ENCODE assay signal across 17 mouse cellular contexts in the genomic region with DNA sequence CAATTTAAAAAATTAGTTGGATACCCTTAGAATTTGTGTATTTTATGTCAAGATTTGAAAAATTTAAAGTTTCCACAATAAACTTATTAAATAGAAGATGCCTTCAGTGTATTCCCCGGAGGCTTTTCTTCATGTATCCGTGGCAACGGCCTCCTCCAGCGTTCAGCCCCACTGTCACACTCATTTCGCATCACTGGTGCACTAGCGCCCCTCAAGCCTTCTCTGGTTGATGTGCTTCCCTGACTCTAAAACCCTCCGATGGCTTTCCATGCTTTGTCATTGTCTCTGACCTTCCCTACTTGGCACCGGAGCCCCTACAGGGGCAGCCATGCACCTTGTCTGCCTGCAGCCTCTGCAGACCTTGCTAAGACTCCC.
DNase-seq lines count a peak whose midpoint lies in the region; ATAC-seq lines count a peak whose summit lies in the region.
"Had no signal": no experiment of that assay in that cellular context is flagged by ENCODE, and none has a peak within 500 bp of the region (broad histone marks: within the 10 kb centered on the region; RNA-seq: fewer than 3 reads in every experiment).

No protein-coding gene starts in this region.

- H3K4me2 ChIP-seq in midbrain, embryonic 15.5 days = no peak overlapping the region
- no peak overlapping the region for H3K4me2 ChIP-seq in midbrain, embryonic 11.5 days
- no peak overlapping the region for H3K4me2 ChIP-seq in hindbrain, embryonic 16.5 days (ENCODE audit: low read length)
- H3K4me2 ChIP-seq: heart, embryonic 13.5 days; midbrain, embryonic 12.5 days; neural tube, embryonic 13.5 days had no signal

- no peak overlapping the region for H3K27ac ChIP-seq in midbrain, embryonic 15.5 days
- no peak overlapping the region for H3K27ac ChIP-seq in midbrain, embryonic 11.5 days (ENCODE audit: low read depth, low read length)
- H3K27ac ChIP-seq in hindbrain, embryonic 16.5 days (ENCODE audit: low read depth, low read length) = no peak overlapping the region
- H3K27ac ChIP-seq: kidney, postnatal 0 days; midbrain, embryonic 12.5 days; neural tube, embryonic 13.5 days had no signal

- no peaks in the 10 kb centered on the region for H3K27me3 ChIP-seq in midbrain, embryonic 15.5 days (replicated peaks)
- H3K27me3 ChIP-seq in midbrain, embryonic 11.5 days (ENCODE audit: control insufficient read depth, insufficient read depth, low read length) = no peaks in the 10 kb centered on the region
- H3K27me3 ChIP-seq in hindbrain, embryonic 16.5 days (replicated peaks; ENCODE audit: control insufficient read depth, insufficient read depth, low read length) = no peaks in the 10 kb centered on the region
- H3K27me3 ChIP-seq: heart, embryonic 13.5 days; midbrain, embryonic 12.5 days; neural tube, embryonic 13.5 days had no signal

- DNase-seq in heart, adult 11 months = peak; percentile 62
- DNase-seq in heart, adult 18-20 months = no peak
- DNase-seq in midbrain, embryonic 11.5 days (ENCODE audit: low spot score, missing footprints) = no peak
- peak; percentile 63 for DNase-seq in retina, postnatal 1 day
- DNase-seq in gastrocnemius, postnatal 25 days = no peak
- DNase-seq: cerebellum, adult 11 months; gastrocnemius, postnatal 10 days; liver; lung, adult 18-20 months; lung, postnatal 36 days; thymus, postnatal 4 days had no signal

- 0 out of 2 replicates have a peak, but pooled peaks have one; percentile 30 for ATAC-seq in midbrain, embryonic 15.5 days (replicated peaks)
- ATAC-seq in midbrain, embryonic 11.5 days (ENCODE audit: low FRiP score) = no peak
- peak; percentile 60 for ATAC-seq in hindbrain, embryonic 16.5 days

- no peak overlapping the region for H3K9ac ChIP-seq in midbrain, embryonic 15.5 days
- H3K9ac ChIP-seq in midbrain, embryonic 11.5 days (ENCODE audit: low read length) = no peak overlapping the region
- H3K9ac ChIP-seq in hindbrain, embryonic 16.5 days (ENCODE audit: low read depth, low read length) = no peak overlapping the region
- H3K9ac ChIP-seq: heart, embryonic 13.5 days; midbrain, embryonic 12.5 days; neural tube, embryonic 13.5 days had no signal

- no peaks in the 10 kb centered on the region for H3K9me3 ChIP-seq in midbrain, embryonic 15.5 days
- H3K9me3 ChIP-seq in midbrain, embryonic 11.5 days (ENCODE audit: control insufficient read depth, low read length) = no peaks in the 10 kb centered on the region
- H3K9me3 ChIP-seq in hindbrain, embryonic 16.5 days (ENCODE audit: control insufficient read depth, low read length) = no peaks in the 10 kb centered on the region
- H3K9me3 ChIP-seq: heart, embryonic 13.5 days; midbrain, embryonic 12.5 days; neural tube, embryonic 13.5 days had no signal

- WGBS in midbrain, embryonic 15.5 days = 29% methylated on average over 8 of the region's 8 CpGs
- WGBS in midbrain, embryonic 11.5 days = 48% methylated on average over 8 of the region's 8 CpGs
- 36% methylated on average over 8 of the region's 8 CpGs for WGBS in hindbrain, embryonic 16.5 days

- peaks cover 9% of the 10 kb centered on the region; the same call in 1 of the 2 replicates for H3K4me1 ChIP-seq in midbrain, embryonic 15.5 days
- peaks cover 7% of the 10 kb centered on the region for H3K4me1 ChIP-seq in midbrain, embryonic 11.5 days (ENCODE audit: control insufficient read depth, insufficient read depth, low read length)
- peaks cover 9% of the 10 kb centered on the region for H3K4me1 ChIP-seq in hindbrain, embryonic 16.5 days (ENCODE audit: control insufficient read depth, insufficient read depth, low read depth, low read length)

- no peaks in the 10 kb centered on the region for H3K36me3 ChIP-seq in midbrain, embryonic 15.5 days (replicated peaks)
- H3K36me3 ChIP-seq in midbrain, embryonic 11.5 days (ENCODE audit: control insufficient read depth, insufficient read depth, low read length) = no peaks in the 10 kb centered on the region
- H3K36me3 ChIP-seq in hindbrain, embryonic 16.5 days (ENCODE audit: control insufficient read depth, insufficient read depth, low read length) = no peaks in the 10 kb centered on the region
- H3K36me3 ChIP-seq: heart, embryonic 13.5 days; midbrain, embryonic 12.5 days; neural tube, embryonic 13.5 days had no signal

- H3K4me3 ChIP-seq in midbrain, embryonic 15.5 days = no peak overlapping the region
- no peak overlapping the region for H3K4me3 ChIP-seq in midbrain, embryonic 11.5 days (ENCODE audit: low read depth, low read length)
- H3K4me3 ChIP-seq in hindbrain, embryonic 16.5 days (ENCODE audit: low read length) = no peak overlapping the region
- H3K4me3 ChIP-seq: heart, embryonic 13.5 days; midbrain, embryonic 12.5 days; neural tube, embryonic 13.5 days had no signal

Comparison
In these comparisons a context has a peak if more than half of its experiments do, and no peak if none do; other contexts are left out.
1. DNase-seq: peak in heart, adult 11 months (single experiment) and retina, postnatal 1 day (single experiment); none in heart, adult 18-20 months (0 of 2), midbrain, embryonic 11.5 days (single experiment) and gastrocnemius, postnatal 25 days (single experiment).